Mouse (Mus musculus): ENCODE data around the gene Ssbp4. TPM values are rescaled to one million over a fixed set of nuclear protein-coding genes. Genes with fewer than 3 reads are reported as not detected.

The Ssbp4 gene
- polyA plus RNA-seq, 1 experiment from 2014 or later: 173 TPM

DNA sequence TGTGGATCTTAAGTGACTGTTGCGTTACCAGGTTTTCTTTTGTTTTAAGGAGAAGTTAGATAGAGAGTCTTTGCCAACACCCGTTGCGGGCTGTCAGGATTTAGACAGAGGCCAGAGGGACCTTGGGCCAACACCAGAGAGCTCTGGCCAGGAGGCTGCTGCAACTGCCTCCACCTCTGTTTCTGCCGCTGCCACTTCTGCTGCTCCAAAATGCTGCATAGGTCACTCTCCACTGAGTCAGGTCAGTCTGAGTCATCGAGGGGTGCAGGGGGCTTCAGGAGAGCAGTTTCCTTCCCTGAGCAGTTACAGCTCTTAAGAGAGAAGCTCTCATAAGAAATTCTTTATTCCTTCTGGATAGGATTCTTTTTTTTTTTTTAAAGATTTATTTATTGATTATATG, 18.4 kb upstream of the Ssbp4 start:
- peaks cover 3% of the 10 kb centered on the region; the same call in 1 of the 2 replicates for H3K27me3 ChIP-seq (ENCODE audit: control insufficient read depth, insufficient read depth, low read depth, low read length)
- peaks cover 6% of the 10 kb centered on the region; the same call in 1 of the 2 replicates for H3K4me1 ChIP-seq (ENCODE audit: control insufficient read depth, insufficient read depth, low read length)
- H3K27ac ChIP-seq (ENCODE audit: low read length): no peak overlapping the region
- no peaks in the 10 kb centered on the region for H3K9me3 ChIP-seq (replicated peaks; ENCODE audit: control insufficient read depth, low read length, poor library complexity, severe bottlenecking)
- WGBS: 92% methylated on average over 5 of the region's 5 CpGs
- no peaks in the 10 kb centered on the region for H3K36me3 ChIP-seq (ENCODE audit: control insufficient read depth, insufficient read depth, low read length)
- no peak for ATAC-seq
- H3K9ac ChIP-seq (ENCODE audit: low read depth, low read length): no peak overlapping the region
- H3K4me2 ChIP-seq (ENCODE audit: low read length): no peak overlapping the region
- no peak overlapping the region for H3K4me3 ChIP-seq (ENCODE audit: low read depth, low read length)

GRCm38 (mm10) chr8:70625104-70625503, 16.4 kb upstream of the Ssbp4 start:
- Histone ChIP-seq H3K9me3 (replicated peaks; ENCODE audit: control insufficient read depth, low read length, poor library complexity, severe bottlenecking) (no peaks in the 10 kb centered on the region), H3K27ac (ENCODE audit: low read length) (no peak overlapping the region), H3K27me3 (ENCODE audit: control insufficient read depth, insufficient read depth, low read depth, low read length) (no peaks in the 10 kb centered on the region), H3K36me3 (ENCODE audit: control insufficient read depth, insufficient read depth, low read length) (no peaks in the 10 kb centered on the region), H3K4me2 (ENCODE audit: low read length) (no peak overlapping the region), H3K4me1 (ENCODE audit: control insufficient read depth, insufficient read depth, low read length) (peaks cover 5% of the 10 kb centered on the region; the same call in 1 of the 2 replicates), H3K9ac (ENCODE audit: low read depth, low read length) (no peak overlapping the region), H3K4me3 (ENCODE audit: low read depth, low read length) (no peak overlapping the region)
- ATAC-seq: no peak
- 15% methylated on average over 5 of the region's 5 CpGs for WGBS

GRCm38 (mm10) chr8:70622220-70622619, 13.5 kb upstream of the Ssbp4 start:
- Histone ChIP-seq H3K36me3 (ENCODE audit: control insufficient read depth, insufficient read depth, low read length) (no peaks in the 10 kb centered on the region), H3K4me3 (ENCODE audit: low read depth, low read length) (no peak overlapping the region), H3K9me3 (replicated peaks; ENCODE audit: control insufficient read depth, low read length, poor library complexity, severe bottlenecking) (no peaks in the 10 kb centered on the region), H3K27me3 (ENCODE audit: control insufficient read depth, insufficient read depth, low read depth, low read length) (no peaks in the 10 kb centered on the region), H3K9ac (ENCODE audit: low read depth, low read length) (no peak overlapping the region), H3K4me1 (ENCODE audit: control insufficient read depth, insufficient read depth, low read length) (no peaks in the 10 kb centered on the region), H3K27ac (ENCODE audit: low read length) (no peak overlapping the region), H3K4me2 (ENCODE audit: low read length) (no peak overlapping the region)
- ATAC-seq: no peak
- 67% methylated on average over 3 of the region's 3 CpGs for WGBS

- WGBS: 27% methylated on average over 9 of the region's 9 CpGs
- no peak for ATAC-seq
- H3K27ac ChIP-seq (ENCODE audit: low read length): no peak overlapping the region
Observed at GRCm38 (mm10) chr8:70618888-70619334, 10.2 kb upstream of the Ssbp4 start.

GRCm38 (mm10) chr8:70617985-70618384, 9.3 kb upstream of the Ssbp4 start:
- Histone ChIP-seq H3K36me3 (ENCODE audit: control insufficient read depth, insufficient read depth, low read length) (no peaks in the 10 kb centered on the region), H3K9ac (ENCODE audit: low read depth, low read length) (no peak overlapping the region)
- no peak for ATAC-seq

More at GRCm38 (mm10) chr8:70618888-70619334, 10.2 kb upstream of the Ssbp4 start:
- H3K9ac ChIP-seq (ENCODE audit: low read depth, low read length): no peak overlapping the region
- no peaks in the 10 kb centered on the region for H3K27me3 ChIP-seq (ENCODE audit: control insufficient read depth, insufficient read depth, low read depth, low read length)
- no peak overlapping the region for H3K4me2 ChIP-seq (ENCODE audit: low read length)
- H3K36me3 ChIP-seq (ENCODE audit: control insufficient read depth, insufficient read depth, low read length): no peaks in the 10 kb centered on the region
- no peaks in the 10 kb centered on the region for H3K9me3 ChIP-seq (replicated peaks; ENCODE audit: control insufficient read depth, low read length, poor library complexity, severe bottlenecking)
- H3K4me1 ChIP-seq (ENCODE audit: control insufficient read depth, insufficient read depth, low read length): no peaks in the 10 kb centered on the region
- no peak overlapping the region for H3K4me3 ChIP-seq (ENCODE audit: low read depth, low read length)

DNA sequence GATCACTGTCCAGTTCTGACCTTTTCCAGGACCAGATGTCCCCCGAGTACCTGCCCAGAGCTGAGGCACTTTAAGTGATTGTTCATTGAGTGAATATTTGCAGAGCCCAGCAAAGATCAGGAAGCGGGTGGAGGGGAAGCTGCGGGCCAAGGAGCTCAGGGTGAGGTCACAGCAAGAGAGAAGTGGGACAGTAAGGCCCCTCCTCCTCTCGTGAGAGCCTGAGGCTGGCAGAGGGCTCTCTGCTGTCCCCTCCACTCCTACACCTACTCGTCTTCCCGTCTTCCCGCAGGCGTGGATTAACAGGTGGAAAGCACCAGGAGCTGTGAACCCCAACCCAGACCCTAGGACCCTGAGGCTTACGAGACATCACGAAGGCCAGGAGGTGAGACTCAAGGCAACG, 8.0 kb upstream of the Ssbp4 start:
- no peak for ATAC-seq
- Histone ChIP-seq H3K9me3 (replicated peaks; ENCODE audit: control insufficient read depth, low read length, poor library complexity, severe bottlenecking) (no peaks in the 10 kb centered on the region), H3K36me3 (ENCODE audit: control insufficient read depth, insufficient read depth, low read length) (no peaks in the 10 kb centered on the region), H3K4me3 (ENCODE audit: low read depth, low read length) (no peak overlapping the region), H3K4me1 (ENCODE audit: control insufficient read depth, insufficient read depth, low read length) (peaks cover 2% of the 10 kb centered on the region; the same call in 1 of the 2 replicates), H3K4me2 (ENCODE audit: low read length) (no peak overlapping the region), H3K27ac (ENCODE audit: low read length) (no peak overlapping the region), H3K9ac (ENCODE audit: low read depth, low read length) (no peak overlapping the region), H3K27me3 (ENCODE audit: control insufficient read depth, insufficient read depth, low read depth, low read length) (no peaks in the 10 kb centered on the region)
- 61% methylated on average over 11 of the region's 11 CpGs for WGBS

More at GRCm38 (mm10) chr8:70617985-70618384, 9.3 kb upstream of the Ssbp4 start:
- WGBS: 83% methylated on average over 11 of the region's 11 CpGs
- Histone ChIP-seq H3K4me2 (ENCODE audit: low read length) (no peak overlapping the region), H3K9me3 (replicated peaks; ENCODE audit: control insufficient read depth, low read length, poor library complexity, severe bottlenecking) (no peaks in the 10 kb centered on the region), H3K4me3 (ENCODE audit: low read depth, low read length) (no peak overlapping the region), H3K27ac (ENCODE audit: low read length) (no peak overlapping the region), H3K27me3 (ENCODE audit: control insufficient read depth, insufficient read depth, low read depth, low read length) (no peaks in the 10 kb centered on the region), H3K4me1 (ENCODE audit: control insufficient read depth, insufficient read depth, low read length) (no peaks in the 10 kb centered on the region)

DNA sequence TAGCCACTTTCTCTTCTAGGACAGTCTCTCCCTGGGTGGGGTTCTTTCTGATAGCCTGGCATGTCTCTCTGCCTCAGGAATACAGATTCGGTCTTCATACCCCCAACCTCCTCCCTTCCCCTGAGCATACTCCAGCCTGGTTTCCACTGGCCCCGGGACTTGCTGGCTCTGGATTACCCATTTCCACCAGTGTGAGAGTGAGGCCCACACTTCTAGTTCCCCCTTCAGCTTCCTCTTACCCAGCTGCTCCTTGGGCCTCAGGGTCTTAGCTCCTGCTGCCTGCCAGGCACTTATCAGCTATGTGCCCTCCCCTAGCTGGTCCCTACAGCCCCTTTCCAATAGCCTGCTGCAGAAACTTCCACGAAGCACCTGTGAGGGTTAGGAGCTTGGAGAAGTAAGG, 7.2 kb upstream of the Ssbp4 start, which contains the start of gene Lrrc25:
Gene Lrrc25 (plus strand): TSS at position 262 of the 400 bp plus-strand sequence.
- no peak for ATAC-seq
- WGBS: 81% methylated on average over 3 of the region's 3 CpGs
- H3K36me3 ChIP-seq (ENCODE audit: control insufficient read depth, insufficient read depth, low read length): no peaks in the 10 kb centered on the region
- no peaks in the 10 kb centered on the region for H3K9me3 ChIP-seq (replicated peaks; ENCODE audit: control insufficient read depth, low read length, poor library complexity, severe bottlenecking)
- no peak within 1 kb of the TSS for H3K4me3 ChIP-seq (ENCODE audit: low read depth, low read length)
- no peaks in the 10 kb centered on the region for H3K27me3 ChIP-seq (ENCODE audit: control insufficient read depth, insufficient read depth, low read depth, low read length)
- H3K27ac ChIP-seq (ENCODE audit: low read length): no peak within 1 kb of the TSS
- no peak within 1 kb of the TSS for H3K4me2 ChIP-seq (ENCODE audit: low read length)
- H3K4me1 ChIP-seq (ENCODE audit: control insufficient read depth, insufficient read depth, low read length): peaks cover 9% of the 10 kb centered on the region
- 0 out of 2 replicates have a peak within 1 kb of the TSS, but pooled peaks have one; percentile 7 for H3K9ac ChIP-seq (ENCODE audit: low read depth, low read length)

DNA sequence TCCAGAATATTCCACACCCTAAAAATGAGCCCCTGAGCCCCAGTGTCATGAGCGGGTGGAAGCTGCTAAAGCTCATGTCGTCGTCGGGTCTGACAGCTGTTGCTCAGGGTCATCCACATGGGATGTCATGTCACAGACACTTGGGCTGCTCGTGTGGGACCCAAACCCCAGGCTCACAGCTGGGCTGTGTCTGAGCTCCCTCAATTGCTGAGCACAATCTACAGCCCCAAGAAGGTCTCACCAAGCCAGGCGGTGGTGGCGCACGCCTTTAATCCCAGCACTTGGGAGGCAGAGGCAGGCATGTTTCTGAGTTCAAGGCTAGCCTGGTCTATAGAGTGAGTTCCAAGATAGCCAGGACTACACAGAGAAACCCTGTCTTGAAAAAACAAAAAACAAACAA, 6.6 kb upstream of the Ssbp4 start:
- H3K9ac ChIP-seq (ENCODE audit: low read depth, low read length): no peak overlapping the region

DNA sequence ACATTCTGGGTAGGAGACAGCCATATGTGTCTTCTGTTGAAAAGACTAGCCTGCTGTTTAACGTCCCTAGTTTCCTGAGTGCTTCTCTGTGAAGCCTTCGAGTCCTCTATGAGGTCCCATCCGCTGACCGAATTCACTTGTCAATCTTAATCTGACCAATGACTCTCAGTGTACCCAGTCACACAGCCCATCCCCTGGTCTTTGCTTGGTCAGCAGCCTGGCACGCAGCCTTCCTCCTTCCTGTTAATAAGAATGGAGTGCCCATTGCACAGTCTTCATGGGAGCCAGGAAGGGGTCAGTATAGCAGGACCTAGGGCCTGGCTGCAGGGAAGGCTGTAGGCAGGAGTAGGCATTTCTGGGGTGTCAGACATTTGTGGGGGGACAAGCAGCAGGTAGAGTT, 5.8 kb upstream of the Ssbp4 start:
- no peak overlapping the region for H3K27ac ChIP-seq (ENCODE audit: low read length)
- no peak overlapping the region for H3K4me2 ChIP-seq (ENCODE audit: low read length)
- H3K9ac ChIP-seq (ENCODE audit: low read depth, low read length): no peak overlapping the region
- H3K4me3 ChIP-seq (ENCODE audit: low read depth, low read length): no peak overlapping the region
- 76% methylated on average over 5 of the region's 5 CpGs for WGBS
- peaks cover 20% of the 10 kb centered on the region for H3K4me1 ChIP-seq (ENCODE audit: control insufficient read depth, insufficient read depth, low read length)
- H3K36me3 ChIP-seq (ENCODE audit: control insufficient read depth, insufficient read depth, low read length): no peaks in the 10 kb centered on the region
- H3K27me3 ChIP-seq (ENCODE audit: control insufficient read depth, insufficient read depth, low read depth, low read length): no peaks in the 10 kb centered on the region
- H3K9me3 ChIP-seq (replicated peaks; ENCODE audit: control insufficient read depth, low read length, poor library complexity, severe bottlenecking): no peaks in the 10 kb centered on the region
- no peak for ATAC-seq

More for the DNA sequence above, 6.6 kb upstream of the Ssbp4 start:
- H3K9me3 ChIP-seq (replicated peaks; ENCODE audit: control insufficient read depth, low read length, poor library complexity, severe bottlenecking): no peaks in the 10 kb centered on the region
- H3K36me3 ChIP-seq (ENCODE audit: control insufficient read depth, insufficient read depth, low read length): no peaks in the 10 kb centered on the region
- H3K4me2 ChIP-seq (ENCODE audit: low read length): no peak overlapping the region
- WGBS: 86% methylated on average over 8 of the region's 8 CpGs
- H3K4me1 ChIP-seq (ENCODE audit: control insufficient read depth, insufficient read depth, low read length): peaks cover 11% of the 10 kb centered on the region
- no peak overlapping the region for H3K4me3 ChIP-seq (ENCODE audit: low read depth, low read length)
- no peak for ATAC-seq
- no peaks in the 10 kb centered on the region for H3K27me3 ChIP-seq (ENCODE audit: control insufficient read depth, insufficient read depth, low read depth, low read length)
- H3K27ac ChIP-seq (ENCODE audit: low read length): no peak overlapping the region

Data from midbrain, embryonic 16.5 days (tissue).